Mouse (Mus musculus) hindbrain, postnatal 0 days (tissue): Measurements from ENCODE around the gene Kdm1b. TPM values are rescaled to one million over a fixed set of nuclear protein-coding genes. Genes with fewer than 3 reads are reported as not detected.

Experiments used
- ATAC-seq: fragments of 200-750 bp; cut with Nextera tagmentation; 2 replicates; pipeline ENCODE4 v1.8.0; 2017; ENCODE audit warnings: mild to moderate bottlenecking, moderate TSS enrichment, moderate library complexity
- DNase-seq: peaks from one replicate; pipeline ENCODE4 v3.0.0-alpha.2; 2015; ENCODE audit warnings: low spot score
- H3K27ac ChIP-seq: fragments of 300-500 bp; sonication (generic); 2 replicates; pipeline ENCODE4 v1.5.1; 2014; ENCODE audit warnings: mild to moderate bottlenecking
- H3K27me3 ChIP-seq: fragments of 300-500 bp; sonication (generic); 2 replicates; pipeline ENCODE4 v1.6.1; 2014; ENCODE audit warnings: low read length, mixed read lengths; ENCODE audit not compliant: insufficient read depth
- H3K36me3 ChIP-seq: fragments of 300-500 bp; sonication (generic); 2 replicates; pipeline ENCODE4 v1.6.1; 2014; ENCODE audit warnings: low read length, mixed read lengths; ENCODE audit not compliant: insufficient read depth
- H3K4me1 ChIP-seq: fragments of 300-500 bp; sonication (generic); 2 replicates; pipeline ENCODE4 v1.6.1; 2014; ENCODE audit warnings: antibody characterized with exemption, low read length, mixed read lengths; ENCODE audit not compliant: insufficient read depth
- H3K4me2 ChIP-seq: fragments of 300-500 bp; sonication (generic); 2 replicates; pipeline ENCODE4 v1.6.1; 2014; ENCODE audit warnings: low read depth, mild to moderate bottlenecking, low read length, moderate library complexity, mixed read lengths
- H3K4me3 ChIP-seq: fragments of 300-500 bp; sonication (generic); 2 replicates; pipeline ENCODE4 v1.5.1; 2014; ENCODE audit warnings: low read length
- H3K9ac ChIP-seq: fragments of 300-500 bp; sonication (generic); replicated peaks from 2 replicates; pipeline ENCODE4 v1.6.1; 2014; ENCODE audit warnings: mild to moderate bottlenecking, low read length, moderate library complexity, mixed read lengths
- H3K9me3 ChIP-seq: fragments of 300-500 bp; sonication (generic); 2 replicates; pipeline ENCODE4 v1.6.1; 2016; ENCODE audit warnings: low read length, mixed read lengths
- CTCF ChIP-seq: IDR thresholded peaks from 2 replicates; pipeline ENCODE4 v1.5.1; 2016; ENCODE audit warnings: antibody characterized with exemption, control low read depth, low read depth
- WGBS: fragments of 180-500 bp; shearing (Covaris S2); extraction: QIAGEN DNeasy Blood & Tissue Kit; methylation state at CpG from one replicate; pipeline ENCODE4 v1.1.7; 2014; 5-methylcytosine and 5-hydroxymethylcytosine counted together
- polyA plus RNA-seq: library from polyadenylated mRNA; unstranded; fragments of >200 nt; fragmentation: Nextera tagmentation; extraction: Ambion mirVana; gene quantifications from 2 replicates; pipeline ENCODE4 v1.2.1, GENCODE M21; 2015
- total RNA-seq: library from RNA; depleted of rRNA; stranded (reverse); fragments of >200 nt; gene quantifications from 2 replicates; pipeline ENCODE4 v1.2.3, GENCODE M21; 2014

Gene Kdm1b
- total and polyA plus RNA-seq, 2 experiments from 2014 or later = 11.9 to 21.9 TPM

GRCm38 (mm10) chr13:47056126-47056525 is 12.8 kb downstream of the Kdm1b start:
- ATAC-seq (no peak), DNase-seq (no peak)
- peaks cover 29% of the 10 kb centered on the region for H3K36me3 ChIP-seq
- H3K4me3 ChIP-seq = no peak overlapping the region
- H3K9me3 ChIP-seq = no peaks in the 10 kb centered on the region
- 84% methylated on average over 11 of the region's 11 CpGs for WGBS
- H3K27me3 ChIP-seq = no peaks in the 10 kb centered on the region
- no peak overlapping the region for H3K9ac ChIP-seq
- H3K4me1 ChIP-seq = no peaks in the 10 kb centered on the region
- no peak overlapping the region for H3K27ac ChIP-seq
- H3K4me2 ChIP-seq = no peak overlapping the region
- TF ChIP-seq CTCF = no peak

- no peaks in the 10 kb centered on the region for H3K9me3 ChIP-seq
- 93% methylated on average over 5 of the region's 5 CpGs for WGBS
- no peak for TF ChIP-seq CTCF
- H3K4me1 ChIP-seq = no peaks in the 10 kb centered on the region
- ATAC-seq = no peak
- no peak overlapping the region for H3K4me2 ChIP-seq
- no peak overlapping the region for H3K27ac ChIP-seq
- no peak overlapping the region for H3K9ac ChIP-seq
- no peaks in the 10 kb centered on the region for H3K27me3 ChIP-seq
- no peak overlapping the region for H3K4me3 ChIP-seq
- DNase-seq = no peak
- peaks cover 32% of the 10 kb centered on the region for H3K36me3 ChIP-seq
Measured at GRCm38 (mm10) chr13:47056781-47057180, 13.5 kb downstream of the Kdm1b start.

GRCm38 (mm10) chr13:47062756-47063155 is 19.5 kb downstream of the Kdm1b start:
- ATAC-seq = no peak

GRCm38 (mm10) chr13:47063985-47064760 is 20.9 kb downstream of the Kdm1b start:
- Histone ChIP-seq H3K9me3 (no peaks in the 10 kb centered on the region), H3K4me2 (no peak overlapping the region), H3K9ac (no peak overlapping the region), H3K4me3 (no peak overlapping the region), H3K36me3 (peaks cover 47% of the 10 kb centered on the region), H3K4me1 (no peaks in the 10 kb centered on the region), H3K27me3 (no peaks in the 10 kb centered on the region), H3K27ac (no peak overlapping the region)
- DNase-seq (no peak), ATAC-seq (no peak)
- WGBS = 74% methylated on average over 15 of the region's 15 CpGs
- no peak for TF ChIP-seq CTCF

More at GRCm38 (mm10) chr13:47062756-47063155, 19.5 kb downstream of the Kdm1b start:
- Histone ChIP-seq H3K4me1 (no peaks in the 10 kb centered on the region), H3K9ac (no peak overlapping the region), H3K27ac (no peak overlapping the region), H3K36me3 (peaks cover 44% of the 10 kb centered on the region), H3K9me3 (no peaks in the 10 kb centered on the region), H3K4me3 (no peak overlapping the region), H3K4me2 (no peak overlapping the region), H3K27me3 (no peaks in the 10 kb centered on the region)
- whole genome bisulfite sequencing = 96% methylated on average over 17 of the region's 17 CpGs
- TF ChIP-seq CTCF = no peak
- no peak for DNase-seq

GRCm38 (mm10) chr13:47066516-47066915 is 23.2 kb downstream of the Kdm1b start:
- H3K4me1 ChIP-seq = no peaks in the 10 kb centered on the region
- H3K27ac ChIP-seq = no peak overlapping the region
- H3K27me3 ChIP-seq = no peaks in the 10 kb centered on the region
- H3K4me3 ChIP-seq = no peak overlapping the region
- H3K9me3 ChIP-seq = no peaks in the 10 kb centered on the region
- no peak overlapping the region for H3K9ac ChIP-seq
- no peak for DNase-seq
- no peak for ATAC-seq
- H3K4me2 ChIP-seq = no peak overlapping the region
- WGBS = 93% methylated on average over 10 of the region's 10 CpGs
- H3K36me3 ChIP-seq = peaks cover 38% of the 10 kb centered on the region
- no peak for TF ChIP-seq CTCF

GRCm38 (mm10) chr13:47067001-47067400 is 23.7 kb downstream of the Kdm1b start:
- Histone ChIP-seq H3K27me3 (no peaks in the 10 kb centered on the region), H3K27ac (no peak overlapping the region), H3K36me3 (peaks cover 42% of the 10 kb centered on the region), H3K9me3 (no peaks in the 10 kb centered on the region), H3K4me1 (no peaks in the 10 kb centered on the region), H3K9ac (no peak overlapping the region), H3K4me2 (no peak overlapping the region), H3K4me3 (no peak overlapping the region)
- no peak for DNase-seq
- no peak for ATAC-seq
- no peak for TF ChIP-seq CTCF
- 95% methylated on average over 6 of the region's 6 CpGs for WGBS
